Mouse (Mus musculus): ENCODE measurements around the gene Klhl28. TPM values are rescaled to one million over a fixed set of nuclear protein-coding genes. Genes with fewer than 3 reads are reported as not detected.

Klhl28 gene
- polyA plus RNA-seq, 1 experiment from 2014 or later = 10.7 TPM

- H3K4me2 ChIP-seq (replicated peaks) = no peak overlapping the region
- no peaks in the 10 kb centered on the region for H3K9me3 ChIP-seq
- no peaks in the 10 kb centered on the region for H3K4me1 ChIP-seq (replicated peaks)
- H3K4me3 ChIP-seq (replicated peaks) = no peak overlapping the region
- no peak overlapping the region for H3K9ac ChIP-seq
- no peak overlapping the region for H3K27ac ChIP-seq
- no peaks in the 10 kb centered on the region; the same call in 1 of the 2 replicates for H3K36me3 ChIP-seq
- no peaks in the 10 kb centered on the region for H3K27me3 ChIP-seq (replicated peaks)
- ATAC-seq = no peak
- WGBS = 88% methylated on average over 2 of the region's 2 CpGs
Measured at GRCm38 (mm10) chr12:64937493-64937892, 27.8 kb downstream of the Klhl28 start.

GRCm38 (mm10) chr12:64917578-64918471 lies 47.5 kb downstream of the Klhl28 start, which contains the start of gene Gm527:
Gene Gm527 (plus strand): TSS chr12:64917906.
- Histone ChIP-seq H3K4me3 (replicated peaks) (peak within 1 kb of the TSS; percentile 88), H3K9ac (peak within 1 kb of the TSS; percentile 80), H3K4me2 (replicated peaks) (peak within 1 kb of the TSS; percentile 76), H3K27ac (0 out of 2 replicates have a peak within 1 kb of the TSS, but pooled peaks have one; percentile 22), H3K4me1 (replicated peaks) (no peaks in the 10 kb centered on the region), H3K36me3 (no peaks in the 10 kb centered on the region), H3K9me3 (no peaks in the 10 kb centered on the region), H3K27me3 (replicated peaks) (no peaks in the 10 kb centered on the region)
- ATAC-seq = peak; percentile 100
- WGBS = under 1% methylated on average over 71 of the region's 93 CpGs

- no peak overlapping the region for H3K9ac ChIP-seq
- no peak overlapping the region for H3K27ac ChIP-seq
- no peak overlapping the region for H3K4me3 ChIP-seq (replicated peaks)
- no peak for ATAC-seq
- no peaks in the 10 kb centered on the region for H3K27me3 ChIP-seq (replicated peaks)
- H3K9me3 ChIP-seq = no peaks in the 10 kb centered on the region
- H3K4me1 ChIP-seq (replicated peaks) = no peaks in the 10 kb centered on the region
- H3K36me3 ChIP-seq = no peaks in the 10 kb centered on the region
- no peak overlapping the region for H3K4me2 ChIP-seq (replicated peaks)
Measured at GRCm38 (mm10) chr12:64916735-64917134, 48.6 kb downstream of the Klhl28 start.

- Histone ChIP-seq H3K4me1 (replicated peaks) (no peaks in the 10 kb centered on the region), H3K27me3 (replicated peaks) (no peaks in the 10 kb centered on the region), H3K9me3 (no peaks in the 10 kb centered on the region), H3K4me2 (replicated peaks) (no peak overlapping the region), H3K4me3 (replicated peaks) (no peak overlapping the region), H3K9ac (no peak overlapping the region), H3K27ac (no peak overlapping the region), H3K36me3 (no peaks in the 10 kb centered on the region)
- ATAC-seq = no peak
- 68% methylated on average over 6 of the region's 6 CpGs for WGBS
Measured at GRCm38 (mm10) chr12:64912996-64913395, 52.3 kb downstream of the Klhl28 start.

- Histone ChIP-seq H3K9ac (no peak overlapping the region), H3K4me1 (replicated peaks) (no peaks in the 10 kb centered on the region; the same call in 1 of the 2 replicates), H3K27me3 (replicated peaks) (no peaks in the 10 kb centered on the region), H3K4me2 (replicated peaks) (no peak overlapping the region), H3K9me3 (no peaks in the 10 kb centered on the region), H3K36me3 (no peaks in the 10 kb centered on the region), H3K27ac (peak overlapping the region; percentile 62), H3K4me3 (replicated peaks) (no peak overlapping the region)
- peak; percentile 29; the same call in 1 of the 2 replicates for ATAC-seq
- 42% methylated on average over 8 of the region's 8 CpGs for WGBS
Measured at GRCm38 (mm10) chr12:64903186-64903585, 62.1 kb downstream of the Klhl28 start.

- Histone ChIP-seq H3K36me3 (no peaks in the 10 kb centered on the region), H3K4me2 (replicated peaks) (peak overlapping the region; percentile 14), H3K9ac (no peak overlapping the region), H3K27me3 (replicated peaks) (no peaks in the 10 kb centered on the region), H3K4me3 (replicated peaks) (no peak overlapping the region; the same call in 1 of the 2 replicates), H3K4me1 (replicated peaks) (no peaks in the 10 kb centered on the region; the same call in 1 of the 2 replicates), H3K27ac (peak overlapping the region; percentile 72), H3K9me3 (no peaks in the 10 kb centered on the region)
- 29% methylated on average over 8 of the region's 8 CpGs for WGBS
- ATAC-seq = peak; percentile 94
Measured at GRCm38 (mm10) chr12:64902506-64902905, 62.8 kb downstream of the Klhl28 start.

GRCm38 (mm10) chr12:64897060-64897730 lies 68.1 kb downstream of the Klhl28 start:
- no peak for ATAC-seq
- Histone ChIP-seq H3K9me3 (no peaks in the 10 kb centered on the region), H3K36me3 (no peaks in the 10 kb centered on the region), H3K4me3 (replicated peaks) (no peak overlapping the region), H3K9ac (no peak overlapping the region), H3K27ac (no peak overlapping the region), H3K27me3 (replicated peaks) (no peaks in the 10 kb centered on the region), H3K4me2 (replicated peaks) (no peak overlapping the region), H3K4me1 (replicated peaks) (no peaks in the 10 kb centered on the region)
- 46% methylated on average over 4 of the region's 4 CpGs for WGBS

Other genes starting within 250 kb of the Klhl28 start
- gene Gm527, start 47.6 kb downstream of the Klhl28 start, polyA plus RNA-seq (2015; fragmentation: Nextera tagmentation; extraction: Ambion mirVana) = 3.3 and 3.4 TPM in 2 replicates
- gene Togaram1, start 270 bp upstream of the Klhl28 start, polyA plus RNA-seq (2015; fragmentation: Nextera tagmentation; extraction: Ambion mirVana) = 23.8 and 28.0 TPM in 2 replicates
- 40.4 and 48.1 TPM in 2 replicates for gene Prpf39, start 70.8 kb upstream of the Klhl28 start, polyA plus RNA-seq (2015; fragmentation: Nextera tagmentation; extraction: Ambion mirVana)
- 340 and 409 TPM in 2 replicates for gene Fkbp3, start 108.5 kb upstream of the Klhl28 start, polyA plus RNA-seq (2015; fragmentation: Nextera tagmentation; extraction: Ambion mirVana)
- gene Fancm, start 110.1 kb upstream of the Klhl28 start, polyA plus RNA-seq (2015; fragmentation: Nextera tagmentation; extraction: Ambion mirVana) = 6.7 and 8.2 TPM in 2 replicates
- 41.8 and 50.4 TPM in 2 replicates for gene Mis18bp1, start 207.1 kb upstream of the Klhl28 start, polyA plus RNA-seq (2015; fragmentation: Nextera tagmentation; extraction: Ambion mirVana)

All from intestine, embryonic 15.5 days (tissue).